Mouse (Mus musculus) spleen, adult 18-20 months (tissue): ENCODE measurements around the gene Pgs1.

ENCODE experiments used
- DNase-seq, 2 experiments: peaks; one replicate each; pipeline ENCODE4 v3.0.0; 2022; ENCODE audit warnings: mixed read lengths in 2 of 2

The Pgs1 gene

GRCm38 (mm10) chr11:118004217-118004616 lies 18.1 kb downstream of the Pgs1 start:
- no peak for DNase-seq

GRCm38 (mm10) chr11:118007460-118008143 lies 21.5 kb downstream of the Pgs1 start:
- no peak for DNase-seq

DNA sequence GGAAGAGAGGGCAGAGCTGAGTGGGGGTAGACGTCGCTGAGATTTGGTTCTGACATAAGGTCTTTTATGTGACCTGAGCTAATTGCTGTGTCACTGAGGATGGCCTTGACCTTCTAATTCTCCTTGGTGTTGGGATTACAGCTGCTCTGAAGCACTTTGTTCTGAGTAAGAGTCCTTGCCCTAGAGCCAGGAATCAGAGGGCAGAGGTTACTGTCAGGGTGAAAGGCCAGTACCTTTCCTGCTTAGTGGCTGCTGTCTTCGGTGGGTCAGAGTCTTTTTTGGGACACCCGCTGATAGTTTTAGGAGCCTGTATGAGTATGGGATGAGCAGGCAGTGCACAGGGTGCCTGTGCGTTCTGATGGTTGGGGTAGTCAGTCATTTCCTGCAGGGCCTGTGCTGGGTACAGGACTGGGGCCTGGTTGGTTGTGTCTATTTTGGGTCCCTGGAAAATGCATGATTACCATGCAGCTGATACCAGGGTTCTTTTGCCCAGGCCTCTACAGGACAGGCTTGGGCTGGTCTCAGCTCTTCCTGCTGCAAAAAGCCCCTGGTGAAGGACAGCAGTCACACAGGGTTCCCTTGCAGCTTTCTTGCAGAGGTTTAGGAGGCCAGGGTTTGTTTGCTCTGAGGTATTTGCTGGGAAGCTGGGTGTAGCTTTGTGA lies 22.2 kb downstream of the Pgs1 start:
- no peak for DNase-seq

DNA sequence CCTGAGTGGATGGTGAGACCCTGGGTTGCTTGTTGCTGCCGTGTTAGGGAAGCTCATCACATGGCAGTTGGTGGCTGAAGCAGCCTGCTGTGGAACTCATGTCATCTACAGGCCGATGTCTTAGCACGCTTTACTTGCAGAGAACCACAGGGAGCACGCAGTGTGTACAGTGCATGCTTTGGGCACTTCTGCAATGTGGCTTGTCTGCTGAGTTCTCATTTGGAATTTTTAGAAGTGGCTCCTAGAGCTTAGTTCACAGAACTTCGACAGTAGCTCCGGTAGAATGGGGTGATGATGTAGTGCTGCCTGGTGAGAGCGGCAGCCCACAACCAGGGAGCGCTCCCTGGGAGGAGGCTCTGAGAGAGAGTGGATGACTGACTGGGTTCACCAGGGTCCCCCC lies 22.8 kb downstream of the Pgs1 start:
- no peak for DNase-seq

- DNase-seq = no peak
These were observed 23.9 kb downstream of the Pgs1 start for GRCm38 (mm10) chr11:118009865-118010571.

DNA sequence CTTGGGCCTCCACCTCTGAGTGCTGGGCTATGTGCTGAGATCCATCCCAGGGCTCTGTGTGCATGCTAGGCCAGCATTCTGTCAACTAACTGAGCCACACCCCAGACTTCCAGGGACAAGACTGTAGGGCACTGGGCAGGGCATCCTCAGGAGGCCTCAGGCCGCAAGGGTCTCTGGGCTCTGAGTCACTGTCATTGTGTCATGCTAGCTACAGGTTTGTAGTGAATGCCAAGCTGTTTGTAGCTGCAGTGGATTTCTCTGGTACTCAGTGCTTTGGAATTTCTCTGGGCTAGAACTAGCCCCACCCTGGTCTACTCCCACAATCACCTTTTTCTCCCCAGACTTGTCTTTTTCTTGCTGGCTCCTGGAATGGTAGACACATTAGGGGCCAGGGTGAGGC lies 26.5 kb downstream of the Pgs1 start:
- no peak for DNase-seq

GRCm38 (mm10) chr11:118013339-118013738 lies 27.2 kb downstream of the Pgs1 start:
- no peak for DNase-seq

GRCm38 (mm10) chr11:118014391-118014995 lies 28.4 kb downstream of the Pgs1 start:
- DNase-seq = peak; percentile 40 to 52

GRCm38 (mm10) chr11:118015381-118016145 lies 29.5 kb downstream of the Pgs1 start:
- peak; percentile 23 to 32 for DNase-seq

DNA sequence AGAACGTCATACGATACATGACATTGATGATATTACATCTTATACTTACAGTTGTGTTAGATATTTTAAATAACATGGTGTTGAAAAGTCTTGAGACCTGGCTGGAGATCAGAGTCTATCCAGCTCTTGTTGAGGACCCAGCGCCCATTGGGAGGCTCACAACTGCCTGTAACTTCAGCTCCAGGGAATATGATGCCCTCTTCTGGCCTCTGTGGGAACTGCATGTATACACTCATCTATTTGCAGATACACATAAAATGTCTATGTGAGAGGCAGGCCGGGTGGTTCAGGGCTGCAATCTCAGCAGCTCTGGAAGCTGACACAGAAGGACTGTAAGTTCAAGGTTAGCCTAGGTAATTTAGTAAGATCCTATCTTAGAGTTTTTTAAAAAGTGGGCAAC lies 32.2 kb downstream of the Pgs1 start:
- DNase-seq = peak in 1 of 2 experiments; percentile 38

DNA sequence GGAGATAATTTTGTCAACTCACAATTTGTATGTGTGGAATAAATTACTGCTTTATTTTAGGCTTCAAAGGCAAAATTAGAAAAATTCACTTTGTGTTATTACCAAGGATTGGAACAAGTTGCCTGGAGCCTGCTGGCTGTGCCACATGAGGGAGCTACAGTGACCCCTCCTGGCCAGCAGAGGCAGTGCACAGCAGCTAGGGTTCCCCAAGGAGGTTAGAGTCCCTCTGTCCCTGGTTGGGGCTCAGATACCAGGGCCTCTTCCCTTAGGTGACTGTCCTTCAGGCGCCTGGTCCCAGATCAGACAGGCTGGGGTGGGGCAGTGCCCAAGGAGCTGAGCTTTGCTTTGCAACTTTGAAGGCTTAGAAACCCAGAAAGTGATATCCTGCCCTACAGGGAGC lies 35.7 kb downstream of the Pgs1 start:
- peak; percentile 59 to 79 for DNase-seq

- DNase-seq = no peak
These were observed 37.4 kb downstream of the Pgs1 start for GRCm38 (mm10) chr11:118023475-118023874.

DNA sequence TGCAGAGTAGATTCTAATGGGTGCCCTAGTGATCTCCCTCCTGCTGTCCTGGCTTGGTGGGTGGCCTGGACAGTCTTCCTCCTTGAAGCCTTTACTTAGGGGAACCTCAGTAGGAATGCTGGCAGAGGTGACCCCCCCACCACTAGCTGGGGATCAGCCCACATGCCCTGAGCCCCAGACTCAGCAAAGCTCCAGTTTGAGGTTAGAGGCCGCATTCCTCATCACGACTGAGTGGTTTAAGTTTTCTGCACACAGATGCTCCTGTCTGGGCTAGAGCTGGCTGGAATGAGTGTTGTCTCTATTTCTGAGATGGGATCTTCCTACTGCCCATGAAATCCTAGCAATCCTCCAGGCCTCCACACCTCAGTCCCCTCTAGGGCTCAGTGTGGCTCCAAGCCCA lies 38.0 kb downstream of the Pgs1 start:
- DNase-seq = no peak

DNA sequence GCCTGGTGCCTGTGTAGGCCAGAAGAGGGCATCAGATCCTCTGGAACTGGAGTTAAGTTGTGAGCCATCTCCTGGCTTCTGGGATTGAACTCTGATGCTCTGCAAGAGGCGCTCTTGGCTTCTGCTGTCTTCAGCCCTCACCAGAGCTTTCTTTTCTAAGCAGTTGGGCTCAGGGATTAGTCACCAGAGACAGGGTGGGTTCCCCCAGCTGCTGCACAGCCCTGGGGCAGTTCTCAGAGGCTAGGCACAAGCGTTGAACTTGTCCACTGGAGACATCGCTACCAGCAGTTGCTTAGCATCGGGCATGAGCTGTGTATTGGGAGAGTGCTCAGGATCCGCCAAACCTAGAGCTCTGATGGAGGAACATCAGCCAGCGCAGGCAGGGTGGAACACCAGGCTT lies 43.1 kb downstream of the Pgs1 start:
- no peak for DNase-seq

GRCm38 (mm10) chr11:118031134-118031533 lies 45.0 kb downstream of the Pgs1 start:
- DNase-seq = no peak

- DNase-seq = no peak
These were observed 48.3 kb downstream of the Pgs1 start for GRCm38 (mm10) chr11:118034395-118034794.

GRCm38 (mm10) chr11:118035068-118035467 lies 49.0 kb downstream of the Pgs1 start:
- DNase-seq = no peak

- no peak for DNase-seq
These were observed 56.7 kb downstream of the Pgs1 start for GRCm38 (mm10) chr11:118042791-118043190.

- no peak for DNase-seq
These were observed 57.3 kb downstream of the Pgs1 start for GRCm38 (mm10) chr11:118043293-118043907.

DNA sequence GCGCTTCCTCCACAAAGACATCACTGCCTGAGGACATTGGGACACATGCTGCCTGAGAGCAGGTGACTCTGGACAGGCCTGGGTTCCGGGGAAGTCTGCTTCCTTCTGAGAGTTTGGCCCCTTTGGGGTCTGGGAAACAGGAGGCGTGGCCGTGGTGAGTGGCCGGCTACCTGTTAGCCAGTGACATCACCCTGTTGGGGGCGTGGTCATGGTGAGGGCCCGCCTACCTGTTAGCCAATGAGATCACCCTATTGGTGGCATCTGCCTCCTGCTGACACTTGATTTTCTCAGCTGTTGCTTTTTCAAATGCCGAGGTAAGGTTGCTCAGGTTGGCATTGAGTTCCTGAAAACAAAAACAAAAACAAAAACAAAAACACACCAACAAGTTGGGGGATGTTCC lies 63.5 kb downstream of the Pgs1 start:
- DNase-seq = no peak

DNA sequence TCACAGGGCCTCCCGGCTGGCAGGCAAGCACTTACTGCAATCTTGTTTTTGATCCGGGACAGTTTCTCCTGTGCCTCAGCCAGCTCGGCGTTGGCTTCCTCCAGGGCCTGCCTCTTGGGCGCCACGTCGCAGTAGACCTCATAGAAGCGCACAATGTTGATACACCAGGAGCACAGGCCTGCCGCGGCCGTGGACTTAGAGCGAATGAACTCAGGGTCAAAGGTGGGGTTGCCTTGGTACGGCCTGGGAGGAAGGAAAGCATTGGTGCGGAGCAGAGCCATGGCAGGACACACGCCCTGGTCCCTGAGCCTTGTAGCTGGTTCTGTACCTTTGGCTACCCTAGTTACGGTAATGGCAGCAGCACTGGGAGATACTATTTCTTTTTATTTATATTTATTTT lies 64.1 kb downstream of the Pgs1 start:
- no peak for DNase-seq

GRCm38 (mm10) chr11:118058367-118058766 lies 72.3 kb downstream of the Pgs1 start:
- no peak for DNase-seq
